Mouse (Mus musculus): ENCODE results near the gene Srebf2. TPM values are rescaled to one million over a fixed set of nuclear protein-coding genes. Genes with fewer than 3 reads are reported as not detected.

The Srebf2 gene
- polyA plus RNA-seq, 1 experiment: 536 TPM

DNA sequence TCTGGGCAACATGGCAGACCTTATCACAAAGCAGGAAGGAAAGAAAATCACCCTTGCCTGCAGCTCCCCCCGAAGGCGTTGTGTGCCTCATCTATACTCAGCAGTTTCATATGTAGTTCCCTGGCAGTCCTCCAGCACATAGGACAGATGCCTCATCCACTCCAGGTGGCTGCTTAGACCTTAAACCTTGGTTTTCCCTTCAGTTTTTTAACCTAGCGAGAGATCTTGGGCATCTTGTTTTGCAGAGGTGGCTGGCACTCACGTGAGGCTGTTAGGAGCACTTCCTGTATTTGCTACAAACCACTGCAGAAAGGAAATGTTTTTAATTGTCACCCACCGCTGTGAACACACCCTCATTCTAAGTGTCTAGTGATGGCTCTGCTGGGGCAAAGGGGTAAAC is 40.0 kb downstream of the Srebf2 start:
- TF ChIP-seq GATA1 (IDR thresholded peaks at IDR 0.05; ENCODE audit: low read length): no peak

DNA sequence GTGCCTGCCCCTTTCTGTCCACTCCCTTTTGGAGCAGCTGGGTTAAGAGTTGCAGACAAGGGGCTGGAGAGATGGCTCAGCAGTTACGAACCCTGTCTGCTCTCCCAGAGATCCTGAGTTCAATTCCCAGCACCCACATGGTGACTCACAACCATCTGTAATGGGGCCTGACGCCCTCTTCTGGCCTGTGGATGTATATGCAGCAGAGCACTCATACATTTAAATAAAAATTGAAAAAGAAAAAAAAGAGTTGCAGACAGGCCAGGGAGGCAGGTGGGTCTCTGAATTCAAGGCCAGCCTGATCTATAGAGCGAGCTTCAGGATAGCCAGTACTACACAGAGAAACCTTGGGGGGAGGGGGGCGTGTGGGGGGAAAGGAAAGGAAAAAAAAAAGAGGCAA is 40.4 kb downstream of the Srebf2 start:
- TF ChIP-seq GATA1 (IDR thresholded peaks at IDR 0.05; ENCODE audit: low read length): no peak

DNA sequence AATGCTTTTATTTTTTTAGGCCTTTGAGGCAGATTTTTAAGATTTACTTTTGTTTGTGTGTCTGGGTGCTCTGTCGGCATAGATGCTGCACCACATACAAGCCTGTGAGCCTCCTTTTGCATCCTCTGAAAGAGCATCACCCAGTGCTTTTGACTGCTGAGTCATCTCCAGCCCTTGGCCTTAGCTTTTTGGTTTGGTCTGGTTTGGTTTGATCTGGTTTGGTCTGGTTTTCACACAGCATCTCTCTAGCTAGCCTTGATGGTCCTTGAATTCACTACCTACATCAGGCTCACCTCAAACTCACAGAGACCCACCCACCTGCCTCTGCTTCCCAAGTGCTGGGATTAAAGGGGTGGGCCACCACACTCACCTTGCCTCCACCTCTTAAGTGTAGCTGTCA is 40.9 kb downstream of the Srebf2 start:
- no peak for TF ChIP-seq GATA1 (IDR thresholded peaks at IDR 0.05; ENCODE audit: low read length)

DNA sequence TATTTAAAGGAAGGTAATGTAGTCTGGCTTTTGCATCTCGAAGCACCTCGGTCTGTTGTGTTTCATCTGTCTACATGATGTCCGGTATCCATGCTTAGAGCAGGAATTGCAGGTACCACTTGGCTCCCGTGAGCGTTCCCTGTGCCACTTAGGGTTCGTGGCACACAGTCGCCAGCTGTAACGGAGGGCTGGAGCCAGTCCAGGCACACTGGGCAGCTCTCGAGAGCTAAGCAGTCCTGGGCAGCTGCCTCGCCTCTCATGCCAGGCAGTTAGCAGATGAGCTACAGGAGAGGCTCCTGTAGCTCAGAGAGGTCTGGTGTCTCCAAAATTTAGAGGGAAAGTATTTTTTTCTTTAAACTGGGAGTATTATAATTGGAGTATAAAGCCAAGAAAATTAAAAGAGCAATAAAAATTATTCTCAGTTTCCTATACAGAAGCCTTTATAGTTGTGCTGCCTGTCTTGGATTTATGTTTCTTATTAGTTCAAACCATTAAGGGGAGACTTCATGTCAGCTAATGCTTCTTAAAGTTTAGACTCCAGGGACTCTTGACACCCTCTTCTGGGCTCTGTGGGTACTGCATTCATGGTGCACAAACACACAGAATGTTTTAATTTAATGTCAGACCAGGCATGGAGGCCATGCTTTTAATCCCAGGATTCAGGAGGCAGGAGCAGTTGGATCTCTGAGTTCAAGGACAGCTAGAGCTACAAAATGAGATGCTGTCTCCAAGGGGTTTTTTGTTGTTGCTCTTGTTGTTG is 41.7 kb downstream of the Srebf2 start:
- no peak for TF ChIP-seq GATA1 (IDR thresholded peaks at IDR 0.05; ENCODE audit: low read length)

DNA sequence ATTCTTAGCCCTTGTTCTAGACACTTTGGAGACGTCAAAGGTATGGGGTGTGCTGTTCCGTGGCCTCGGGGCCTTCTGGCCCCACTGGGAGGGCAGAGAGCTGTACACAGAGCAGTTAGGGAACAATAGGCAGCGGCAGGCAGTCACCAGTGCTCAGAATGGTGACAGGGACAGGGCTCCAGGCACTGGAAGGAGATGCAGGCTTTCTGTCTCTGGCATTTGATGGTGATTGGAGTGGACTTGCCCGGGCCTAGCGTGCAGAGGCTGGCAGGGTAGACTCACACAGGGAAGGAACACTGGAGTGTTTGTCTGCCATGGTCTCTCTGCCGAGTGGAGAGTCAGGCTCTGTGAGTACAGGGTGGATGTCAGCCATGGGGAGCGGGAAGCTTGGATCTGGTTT is 45.6 kb downstream of the Srebf2 start:
- no peak for TF ChIP-seq GATA1 (IDR thresholded peaks at IDR 0.05; ENCODE audit: low read length)

DNA sequence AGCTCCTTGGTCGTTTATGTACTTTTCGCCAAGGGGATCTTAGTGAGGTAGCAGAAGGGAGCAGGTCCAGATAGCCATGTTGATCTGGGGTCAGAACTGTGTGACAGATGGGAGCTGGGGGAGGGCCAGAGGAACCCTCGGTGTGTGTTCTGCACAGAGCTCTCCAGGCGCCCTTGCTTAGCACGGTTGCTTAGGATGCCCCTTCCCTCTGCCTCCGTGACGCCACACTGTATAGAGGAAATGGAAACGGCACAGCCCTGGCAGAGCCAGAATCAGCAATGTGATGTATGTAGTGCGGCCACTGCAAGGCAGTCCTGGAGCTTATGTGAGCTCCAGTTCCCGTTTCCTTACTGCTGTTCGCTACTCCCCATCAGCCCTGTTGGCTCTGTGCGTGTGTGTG is 49.3 kb downstream of the Srebf2 start:
- TF ChIP-seq GATA1 (IDR thresholded peaks at IDR 0.05; ENCODE audit: low read length): no peak

DNA sequence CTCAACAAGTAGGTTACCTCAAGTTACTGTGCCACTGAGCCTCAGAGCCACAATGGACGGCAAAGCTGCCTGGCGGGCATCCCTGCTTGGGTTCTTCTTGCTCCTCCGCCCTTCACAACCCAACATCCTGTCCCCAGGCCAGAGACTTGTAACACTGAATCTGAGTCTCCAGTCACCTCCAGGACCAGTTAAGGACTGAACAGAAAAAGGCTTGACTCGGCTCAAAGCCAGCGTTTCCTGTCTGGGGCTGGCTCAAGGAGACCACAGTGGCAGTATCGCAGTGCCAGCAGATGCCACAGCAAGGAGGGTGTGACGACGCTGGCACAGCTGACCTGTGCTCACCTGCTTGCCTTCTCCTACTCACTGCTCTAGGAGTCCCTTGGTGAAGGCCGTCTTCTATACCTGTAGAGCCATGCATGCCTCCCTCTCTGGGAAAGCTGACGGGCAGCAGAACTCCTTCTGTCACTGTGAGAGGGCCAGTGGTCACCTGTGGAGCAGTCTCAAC is 50.3 kb downstream of the Srebf2 start:
- TF ChIP-seq GATA1 (IDR thresholded peaks at IDR 0.05; ENCODE audit: low read length): no peak

DNA sequence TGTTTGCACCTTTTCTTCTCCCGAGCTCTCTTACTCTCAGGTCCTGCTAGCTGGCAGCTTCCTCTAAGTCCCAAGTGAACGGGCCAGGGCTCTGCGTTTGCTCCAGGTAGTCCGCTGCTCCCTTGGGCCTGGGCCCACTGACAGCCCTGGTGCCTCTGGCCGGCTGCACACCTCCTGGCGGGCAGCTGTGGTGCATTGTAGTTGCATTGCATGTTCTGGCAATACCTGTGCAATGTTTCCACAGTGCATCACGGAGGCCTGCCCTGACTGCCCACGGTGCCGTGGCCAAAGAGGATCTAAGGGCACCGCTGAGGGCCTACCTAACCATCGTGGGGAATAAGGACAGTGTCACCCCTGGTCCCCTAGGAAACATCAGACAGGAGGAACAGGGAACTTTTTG is 51.0 kb downstream of the Srebf2 start:
- no peak for TF ChIP-seq GATA1 (IDR thresholded peaks at IDR 0.05; ENCODE audit: low read length)

DNA sequence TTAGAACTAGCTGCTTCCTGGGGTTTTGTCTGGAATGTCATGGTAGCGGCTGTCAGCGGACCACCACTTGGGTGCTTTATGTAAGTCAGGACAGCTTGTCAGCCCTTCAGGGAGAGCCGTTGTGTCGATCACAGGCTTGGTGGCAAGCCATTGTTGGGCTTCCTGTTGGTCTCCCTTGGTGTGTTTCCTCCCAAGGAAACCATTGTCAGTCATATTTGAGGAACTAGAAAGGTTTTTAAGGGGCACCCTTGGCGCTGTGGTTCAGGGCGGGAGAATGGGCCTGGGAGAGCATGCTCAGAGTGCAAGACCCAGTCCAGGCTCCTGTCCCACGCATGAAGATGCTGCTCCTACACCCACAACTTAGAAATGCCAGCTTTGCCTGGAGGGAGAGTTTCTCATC is 51.4 kb downstream of the Srebf2 start:
- no peak for TF ChIP-seq GATA1 (IDR thresholded peaks at IDR 0.05; ENCODE audit: low read length)

DNA sequence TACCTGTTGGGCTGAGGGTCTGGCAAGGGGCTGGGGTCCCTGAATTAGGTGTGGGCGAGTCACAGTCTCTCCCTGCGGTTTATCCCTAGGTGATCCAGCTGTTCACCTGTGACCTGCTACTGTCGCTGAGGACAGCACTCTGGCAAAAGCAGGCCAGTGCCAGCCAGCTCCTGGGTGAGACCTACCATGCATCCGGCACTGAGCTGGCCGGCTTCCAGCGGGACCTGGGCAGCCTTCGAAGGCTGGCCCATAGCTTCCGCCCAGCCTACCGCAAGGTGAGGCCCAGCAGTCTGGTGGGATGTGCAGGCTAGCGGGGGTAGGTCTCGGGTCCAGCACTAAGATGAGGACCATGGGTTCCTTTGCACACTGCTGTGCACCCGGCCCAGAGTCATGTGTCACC is 52.6 kb downstream of the Srebf2 start:
- no peak for TF ChIP-seq GATA1 (IDR thresholded peaks at IDR 0.05; ENCODE audit: low read length)

DNA sequence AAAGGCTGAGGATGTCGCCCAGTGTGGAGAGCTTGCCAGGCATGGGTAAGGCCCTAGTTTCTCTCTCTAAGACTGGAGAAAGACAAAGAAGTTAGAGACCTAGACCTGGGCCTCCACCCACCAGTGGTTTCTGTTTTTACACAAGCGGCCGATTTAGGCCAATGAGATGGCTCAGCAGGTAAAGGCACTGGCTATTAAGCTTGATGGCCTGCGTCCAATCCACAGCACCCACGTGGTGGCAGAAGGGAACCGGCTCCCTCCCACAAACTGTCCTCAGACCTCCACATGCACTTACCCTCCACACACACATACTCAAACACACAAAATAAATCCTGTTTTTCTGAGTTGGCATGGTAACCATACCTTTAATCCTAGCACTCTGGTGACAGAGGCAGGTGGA is 55.1 kb downstream of the Srebf2 start:
- no peak for TF ChIP-seq GATA1 (IDR thresholded peaks at IDR 0.05; ENCODE audit: low read length)

DNA sequence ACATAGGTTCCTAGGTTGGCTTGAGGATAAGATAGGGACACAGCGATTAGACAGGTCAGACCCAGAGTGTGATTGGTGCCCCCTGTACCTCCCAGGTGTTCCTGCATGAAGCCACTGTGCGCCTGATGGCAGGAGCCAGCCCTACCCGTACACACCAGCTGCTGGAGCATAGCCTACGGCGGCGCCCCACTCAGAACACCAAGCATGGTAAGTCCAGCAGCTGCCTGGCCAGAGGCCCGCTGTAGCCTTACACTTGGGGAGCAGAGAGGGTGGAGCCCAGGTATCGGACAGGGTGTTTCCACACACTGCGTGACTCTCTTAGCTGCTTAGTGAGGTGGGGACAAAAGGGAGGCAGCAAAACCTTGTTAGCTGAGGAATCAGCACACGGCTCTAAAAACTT is 56.1 kb downstream of the Srebf2 start:
- no peak for TF ChIP-seq GATA1 (IDR thresholded peaks at IDR 0.05; ENCODE audit: low read length)

DNA sequence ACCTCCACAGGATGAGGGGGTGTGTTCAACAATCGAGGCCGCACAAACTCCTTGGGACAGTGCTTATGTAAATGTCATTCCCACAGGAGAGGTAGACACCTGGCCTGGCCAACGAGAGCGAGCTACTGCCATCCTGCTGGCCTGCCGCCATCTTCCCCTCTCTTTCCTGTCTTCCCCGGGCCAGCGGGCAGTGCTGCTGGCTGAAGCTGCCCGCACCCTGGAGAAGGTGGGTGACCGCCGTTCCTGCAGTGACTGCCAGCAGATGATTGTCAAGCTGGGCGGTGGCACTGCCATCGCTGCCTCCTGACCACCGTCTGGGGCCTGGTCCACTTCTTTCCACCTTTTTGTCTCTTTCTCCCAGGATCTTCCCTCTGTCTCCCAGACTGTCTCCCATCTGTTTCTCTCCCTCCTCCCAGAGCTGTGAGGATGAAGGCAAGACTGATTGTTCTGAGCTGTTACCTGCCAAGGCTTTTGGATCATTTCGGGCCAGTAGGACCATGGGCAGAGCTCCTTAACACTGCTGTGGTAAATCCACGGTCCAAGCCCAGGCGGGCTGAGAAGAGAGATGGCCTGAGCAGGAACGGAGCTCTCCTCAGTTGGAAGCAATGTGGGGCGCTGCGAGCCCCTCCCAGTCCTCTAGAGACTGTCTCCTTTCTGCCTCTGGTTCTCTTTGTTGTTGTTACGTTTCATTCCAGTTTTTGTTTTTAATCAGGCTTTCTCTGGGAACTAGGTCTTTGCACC is 56.8 kb downstream of the Srebf2 start:
- TF ChIP-seq GATA1 (IDR thresholded peaks at IDR 0.05; ENCODE audit: low read length): no peak

DNA sequence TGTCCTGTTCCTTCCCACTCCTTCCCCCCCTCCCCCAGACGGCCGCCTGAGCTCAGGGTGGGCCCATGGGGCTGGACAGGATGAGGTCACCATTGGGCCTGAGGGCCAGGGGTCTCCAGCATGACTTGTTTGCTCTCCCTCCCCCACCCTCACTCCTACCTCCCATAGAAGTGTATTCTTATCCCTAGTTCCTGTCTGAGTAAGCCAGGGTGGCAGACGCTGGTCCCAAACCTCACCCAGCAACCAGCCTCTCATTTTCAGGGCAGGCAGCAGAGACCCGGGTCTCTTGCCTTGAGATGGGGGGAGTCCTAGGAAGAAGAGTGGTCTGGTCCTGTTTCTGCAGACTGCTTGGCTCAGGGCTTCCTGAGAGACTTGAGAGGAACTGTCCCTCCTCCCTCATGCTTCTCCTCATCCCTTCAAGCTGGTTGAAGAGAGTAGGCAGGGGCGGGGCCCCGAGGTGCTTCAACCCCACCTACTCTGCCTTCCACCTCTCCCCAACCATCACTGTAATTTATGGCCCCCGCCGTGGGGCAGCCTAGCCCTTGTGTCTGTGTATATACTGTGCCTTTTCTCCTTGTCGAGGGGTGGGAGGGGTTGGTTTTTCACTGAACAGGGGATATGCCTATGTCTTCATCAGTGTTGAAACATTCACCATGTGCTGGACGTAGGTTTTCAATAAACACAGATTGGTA is 57.8 kb downstream of the Srebf2 start:
- no peak for TF ChIP-seq GATA1 (IDR thresholded peaks at IDR 0.05; ENCODE audit: low read length)

DNA sequence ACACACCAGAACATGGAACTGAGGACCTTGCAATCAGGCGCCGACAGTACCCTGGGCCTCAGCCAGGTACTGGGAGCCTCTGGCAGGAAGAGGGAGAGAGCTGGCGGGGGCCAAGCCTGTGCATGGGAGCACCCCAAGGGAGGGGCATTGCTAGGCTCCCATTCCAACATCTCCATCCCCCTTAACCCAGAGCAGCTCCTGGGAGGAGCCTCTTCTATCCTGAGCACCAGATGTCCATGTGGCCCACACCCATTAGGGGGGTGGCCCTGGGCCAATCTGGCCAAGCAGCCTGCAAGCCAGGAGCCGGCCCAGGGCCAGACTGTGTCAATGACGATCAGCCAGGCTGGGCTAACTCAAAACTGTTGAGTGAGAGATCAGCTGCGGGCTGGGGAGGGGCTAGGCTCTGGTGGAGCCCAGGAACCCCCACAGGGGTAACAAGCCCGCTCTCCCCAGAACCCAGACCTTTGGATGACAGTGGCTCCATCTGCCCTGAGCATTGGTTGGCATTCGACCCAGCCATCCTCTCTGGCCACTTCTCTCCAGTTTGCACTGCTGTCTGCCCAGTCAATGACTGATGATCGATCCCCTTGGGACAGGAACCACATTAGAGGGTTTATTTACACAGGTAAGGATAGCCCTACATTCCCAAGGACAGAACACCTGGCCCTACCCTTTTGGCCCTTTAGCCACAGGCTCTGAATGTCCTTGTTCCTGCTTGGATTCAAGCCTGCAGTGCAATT is 59.6 kb downstream of the Srebf2 start:
- TF ChIP-seq GATA1 (IDR thresholded peaks at IDR 0.05; ENCODE audit: low read length): no peak

DNA sequence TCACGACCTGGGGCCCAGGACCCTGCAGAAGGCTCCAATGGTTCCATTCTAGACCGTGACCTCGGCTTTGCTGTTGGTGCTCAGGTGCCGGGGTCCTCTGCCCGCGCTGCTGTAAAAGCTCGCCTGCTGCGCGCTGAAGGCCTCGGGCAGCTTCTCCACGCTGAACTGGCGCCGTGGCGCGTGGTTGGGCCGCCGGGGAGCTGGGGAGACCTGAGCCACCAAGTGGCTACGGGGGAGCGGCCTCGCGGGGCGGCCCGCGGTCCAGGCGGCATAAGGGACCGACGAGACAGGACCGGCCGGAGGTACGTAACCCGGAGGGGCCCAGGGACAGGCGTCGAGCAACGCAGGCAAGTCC is 60.1 kb downstream of the Srebf2 start:
- TF ChIP-seq GATA1 (IDR thresholded peaks at IDR 0.05; ENCODE audit: low read length): no peak
